Mouse (Mus musculus) limb, embryonic 15.5 days (tissue): ENCODE measurements around the gene Casz1. TPM values are rescaled to one million over a fixed set of nuclear protein-coding genes. Genes with fewer than 3 reads are reported as not detected.

Source experiments
- ATAC-seq: fragments of 200-750 bp; cut with Nextera tagmentation; 2 replicates; pipeline ENCODE4 v1.8.0; 2017; ENCODE audit warnings: low read depth, moderate TSS enrichment; ENCODE audit not compliant: insufficient number of reproducible peaks, low FRiP score, low TSS enrichment
- H3K27ac ChIP-seq: fragments of 300-500 bp; sonication (generic); 2 replicates; pipeline ENCODE4 v1.5.1; 2015; ENCODE audit warnings: moderate library complexity, mild to moderate bottlenecking, inconsistent platforms
- H3K27me3 ChIP-seq: fragments of 300-500 bp; sonication (generic); 2 replicates; pipeline ENCODE4 v1.6.1; 2015; ENCODE audit warnings: inconsistent platforms
- H3K36me3 ChIP-seq: fragments of 300-500 bp; sonication (generic); 2 replicates; pipeline ENCODE4 v1.6.1; 2015; ENCODE audit warnings: inconsistent platforms
- H3K4me1 ChIP-seq: fragments of 300-500 bp; sonication (generic); 2 replicates; pipeline ENCODE4 v1.6.1; 2015; ENCODE audit warnings: inconsistent platforms
- H3K4me2 ChIP-seq: fragments of 300-500 bp; sonication (generic); 2 replicates; pipeline ENCODE4 v1.6.1; 2015; ENCODE audit warnings: mild to moderate bottlenecking, inconsistent platforms
- H3K4me3 ChIP-seq: fragments of 300-500 bp; sonication (generic); 2 replicates; pipeline ENCODE4 v1.5.1; 2015; ENCODE audit warnings: mild to moderate bottlenecking, inconsistent platforms
- H3K9ac ChIP-seq: fragments of 300-500 bp; sonication (generic); 2 replicates; pipeline ENCODE4 v1.6.1; 2015; ENCODE audit warnings: inconsistent platforms
- H3K9me3 ChIP-seq: fragments of 300-500 bp; sonication (generic); 2 replicates; pipeline ENCODE4 v1.6.1; 2016; ENCODE audit warnings: inconsistent platforms
- WGBS: fragments of 180-500 bp; shearing (Covaris S2); methylation state at CpG from one replicate; pipeline ENCODE4 v1.1.7; 2015; 5-methylcytosine and 5-hydroxymethylcytosine counted together
- polyA plus RNA-seq: library from polyadenylated mRNA; unstranded; fragments of >200 nt; fragmentation: Nextera tagmentation; extraction: Ambion mirVana; gene quantifications from 2 replicates; pipeline ENCODE4 v1.2.1, GENCODE M21; 2015

Casz1 gene
- polyA plus RNA-seq, 1 experiment from 2014 or later: 7.2 TPM

- no peaks in the 10 kb centered on the region for H3K9me3 ChIP-seq
- peak overlapping the region; percentile 65 for H3K4me3 ChIP-seq
- H3K27ac ChIP-seq: no peak overlapping the region
- peaks cover 14% of the 10 kb centered on the region for H3K4me1 ChIP-seq
- H3K27me3 ChIP-seq: peaks cover 87% of the 10 kb centered on the region
- H3K4me2 ChIP-seq: peak overlapping the region; percentile 95
- H3K9ac ChIP-seq: no peak overlapping the region
- ATAC-seq: no peak
- WGBS: 12% methylated on average over 1 of the region's 1 CpGs
- no peaks in the 10 kb centered on the region for H3K36me3 ChIP-seq
Observed at GRCm38 (mm10) chr4:148899927-148900294, 95.7 kb downstream of the Casz1 start.

GRCm38 (mm10) chr4:148900295-148901211, 96.3 kb downstream of the Casz1 start:
- peaks cover 83% of the 10 kb centered on the region for H3K27me3 ChIP-seq
- peak overlapping the region; percentile 65 for H3K4me3 ChIP-seq
- H3K9ac ChIP-seq: peak overlapping the region; percentile 26; the same call in 1 of the 2 replicates
- H3K4me2 ChIP-seq: peak overlapping the region; percentile 95
- no peaks in the 10 kb centered on the region for H3K36me3 ChIP-seq
- ATAC-seq: peak; percentile 50; the same call in 1 of the 2 replicates
- peak overlapping the region; percentile 39; the same call in 1 of the 2 replicates for H3K27ac ChIP-seq
- no peaks in the 10 kb centered on the region for H3K9me3 ChIP-seq
- WGBS: under 1% methylated on average over 86 of the region's 123 CpGs
- peaks cover 14% of the 10 kb centered on the region for H3K4me1 ChIP-seq

- H3K4me3 ChIP-seq: peak overlapping the region; percentile 65
- under 1% methylated on average over 61 of the region's 64 CpGs for WGBS
- peak overlapping the region; percentile 47; the same call in 1 of the 2 replicates for H3K9ac ChIP-seq
- H3K4me2 ChIP-seq: peak overlapping the region; percentile 95
- H3K9me3 ChIP-seq: no peaks in the 10 kb centered on the region
- ATAC-seq: no peak
- H3K4me1 ChIP-seq: peaks cover 22% of the 10 kb centered on the region
- H3K27ac ChIP-seq: no peak overlapping the region
- no peaks in the 10 kb centered on the region for H3K36me3 ChIP-seq
- peaks cover 84% of the 10 kb centered on the region for H3K27me3 ChIP-seq
Observed at GRCm38 (mm10) chr4:148901275-148902052, 97.2 kb downstream of the Casz1 start.

- peaks cover 75% of the 10 kb centered on the region for H3K27me3 ChIP-seq
- no peak overlapping the region for H3K4me3 ChIP-seq
- peaks cover 36% of the 10 kb centered on the region for H3K4me1 ChIP-seq
- no peak overlapping the region for H3K4me2 ChIP-seq
- no peaks in the 10 kb centered on the region for H3K36me3 ChIP-seq
- no peak overlapping the region for H3K27ac ChIP-seq
- WGBS: 32% methylated on average over 8 of the region's 8 CpGs
- no peaks in the 10 kb centered on the region for H3K9me3 ChIP-seq
- H3K9ac ChIP-seq: no peak overlapping the region
- ATAC-seq: no peak; the same call in 1 of the 2 replicates
Observed at GRCm38 (mm10) chr4:148902919-148903727, 98.9 kb downstream of the Casz1 start.

GRCm38 (mm10) chr4:148905295-148905694, 101.1 kb downstream of the Casz1 start:
- 88% methylated on average over 7 of the region's 7 CpGs for WGBS
- no peak overlapping the region for H3K27ac ChIP-seq
- H3K4me2 ChIP-seq: no peak overlapping the region
- no peaks in the 10 kb centered on the region for H3K36me3 ChIP-seq
- H3K9me3 ChIP-seq: no peaks in the 10 kb centered on the region
- H3K4me3 ChIP-seq: no peak overlapping the region
- H3K27me3 ChIP-seq: peaks cover 53% of the 10 kb centered on the region
- H3K9ac ChIP-seq: no peak overlapping the region
- ATAC-seq: no peak
- H3K4me1 ChIP-seq: peaks cover 48% of the 10 kb centered on the region

- no peak overlapping the region for H3K4me3 ChIP-seq
- no peak overlapping the region for H3K27ac ChIP-seq
- no peaks in the 10 kb centered on the region for H3K36me3 ChIP-seq
- H3K4me2 ChIP-seq: no peak overlapping the region
- H3K4me1 ChIP-seq: peaks cover 43% of the 10 kb centered on the region
- no peaks in the 10 kb centered on the region for H3K9me3 ChIP-seq
- no peak for ATAC-seq
- H3K9ac ChIP-seq: no peak overlapping the region
- H3K27me3 ChIP-seq: peaks cover 47% of the 10 kb centered on the region
- WGBS: 76% methylated on average over 10 of the region's 10 CpGs
Observed at GRCm38 (mm10) chr4:148906806-148907205, 102.6 kb downstream of the Casz1 start.

GRCm38 (mm10) chr4:148908214-148908681, 104.0 kb downstream of the Casz1 start:
- 0 out of 2 replicates have a peak overlapping the region, but pooled peaks have one; percentile 11 for H3K27ac ChIP-seq
- H3K36me3 ChIP-seq: no peaks in the 10 kb centered on the region
- H3K27me3 ChIP-seq: peaks cover 41% of the 10 kb centered on the region
- no peak for ATAC-seq
- no peak overlapping the region for H3K4me3 ChIP-seq
- 24% methylated on average over 11 of the region's 11 CpGs for WGBS
- no peaks in the 10 kb centered on the region for H3K9me3 ChIP-seq
- H3K4me1 ChIP-seq: peaks cover 43% of the 10 kb centered on the region
- no peak overlapping the region for H3K4me2 ChIP-seq
- H3K9ac ChIP-seq: no peak overlapping the region

GRCm38 (mm10) chr4:148908760-148909510, 104.7 kb downstream of the Casz1 start:
- Histone ChIP-seq H3K9me3 (no peaks in the 10 kb centered on the region), H3K4me3 (no peak overlapping the region), H3K27me3 (peaks cover 35% of the 10 kb centered on the region), H3K9ac (no peak overlapping the region), H3K4me1 (peaks cover 43% of the 10 kb centered on the region), H3K4me2 (no peak overlapping the region), H3K27ac (peak overlapping the region; percentile 11; the same call in 1 of the 2 replicates), H3K36me3 (no peaks in the 10 kb centered on the region)
- no peak for ATAC-seq
- WGBS: 78% methylated on average over 15 of the region's 15 CpGs

GRCm38 (mm10) chr4:148909566-148909965, 105.3 kb downstream of the Casz1 start:
- Histone ChIP-seq H3K4me1 (peaks cover 46% of the 10 kb centered on the region), H3K27ac (no peak overlapping the region)
- no peak for ATAC-seq

GRCm38 (mm10) chr4:148912134-148912533, 107.9 kb downstream of the Casz1 start:
- Histone ChIP-seq H3K9me3 (no peaks in the 10 kb centered on the region), H3K4me2 (no peak overlapping the region), H3K27me3 (peaks cover 39% of the 10 kb centered on the region), H3K36me3 (no peaks in the 10 kb centered on the region), H3K9ac (no peak overlapping the region), H3K4me1 (peaks cover 40% of the 10 kb centered on the region), H3K27ac (no peak overlapping the region), H3K4me3 (no peak overlapping the region)
- ATAC-seq: no peak
- 55% methylated on average over 7 of the region's 7 CpGs for WGBS

More at GRCm38 (mm10) chr4:148909566-148909965, 105.3 kb downstream of the Casz1 start:
- Histone ChIP-seq H3K4me3 (no peak overlapping the region), H3K36me3 (no peaks in the 10 kb centered on the region), H3K9me3 (no peaks in the 10 kb centered on the region), H3K4me2 (no peak overlapping the region), H3K27me3 (peaks cover 34% of the 10 kb centered on the region), H3K9ac (no peak overlapping the region)
- WGBS: 63% methylated on average over 11 of the region's 11 CpGs
